Mouse (Mus musculus): ENCODE data around the gene Hnrnph3. TPM values are rescaled to one million over a fixed set of nuclear protein-coding genes. Genes with fewer than 3 reads are reported as not detected.

Hnrnph3 gene
- polyA plus RNA-seq, 1 experiment from 2014 or later, result 26.3 TPM

- no peak overlapping the region for H3K27ac ChIP-seq
- 28% methylated on average over 7 of the region's 7 CpGs for WGBS (ENCODE audit: missing documents)
- H3K79me2 ChIP-seq (ENCODE audit: inconsistent target), result no peaks in the 10 kb centered on the region
- no peaks in the 10 kb centered on the region for H3K36me3 ChIP-seq (ENCODE audit: inconsistent target)
- no peak overlapping the region for H3K4me3 ChIP-seq (ENCODE audit: inconsistent target)
Measured at GRCm38 (mm10) chr10:63051267-63051666, 27.2 kb upstream of the Hnrnph3 start.

GRCm38 (mm10) chr10:63049106-63049505, 25.1 kb upstream of the Hnrnph3 start:
- no peak overlapping the region for H3K27ac ChIP-seq
- no peaks in the 10 kb centered on the region for H3K79me2 ChIP-seq (ENCODE audit: inconsistent target)
- WGBS (ENCODE audit: missing documents), result 89% methylated on average over 1 of the region's 2 CpGs
- no peaks in the 10 kb centered on the region for H3K36me3 ChIP-seq (ENCODE audit: inconsistent target)
- H3K4me3 ChIP-seq (ENCODE audit: inconsistent target), result no peak overlapping the region

GRCm38 (mm10) chr10:63047751-63048150, 23.7 kb upstream of the Hnrnph3 start:
- Histone ChIP-seq H3K27ac (no peak overlapping the region), H3K79me2 (ENCODE audit: inconsistent target) (no peaks in the 10 kb centered on the region), H3K4me3 (ENCODE audit: inconsistent target) (no peak overlapping the region), H3K36me3 (ENCODE audit: inconsistent target) (no peaks in the 10 kb centered on the region)
- 43% methylated on average over 7 of the region's 8 CpGs for WGBS (ENCODE audit: missing documents)

- H3K27ac ChIP-seq, result no peak overlapping the region
- no peak overlapping the region for H3K4me3 ChIP-seq (ENCODE audit: inconsistent target)
- H3K36me3 ChIP-seq (ENCODE audit: inconsistent target), result no peaks in the 10 kb centered on the region
- 54% methylated on average over 3 of the region's 3 CpGs for WGBS (ENCODE audit: missing documents)
- no peaks in the 10 kb centered on the region for H3K79me2 ChIP-seq (ENCODE audit: inconsistent target)
Measured at GRCm38 (mm10) chr10:63043154-63043553, 19.1 kb upstream of the Hnrnph3 start.

GRCm38 (mm10) chr10:63039867-63040628, 16.0 kb upstream of the Hnrnph3 start:
- H3K4me3 ChIP-seq (ENCODE audit: inconsistent target), result no peak overlapping the region
- WGBS (ENCODE audit: missing documents), result 92% methylated on average over 5 of the region's 5 CpGs
- no peaks in the 10 kb centered on the region for H3K36me3 ChIP-seq (ENCODE audit: inconsistent target)
- H3K27ac ChIP-seq, result no peak overlapping the region
- no peaks in the 10 kb centered on the region for H3K79me2 ChIP-seq (ENCODE audit: inconsistent target)

- no peaks in the 10 kb centered on the region for H3K79me2 ChIP-seq (ENCODE audit: inconsistent target)
- no peak overlapping the region for H3K27ac ChIP-seq
- H3K36me3 ChIP-seq (ENCODE audit: inconsistent target), result no peaks in the 10 kb centered on the region
- WGBS (ENCODE audit: missing documents), result 91% methylated on average over 10 of the region's 14 CpGs
- H3K4me3 ChIP-seq (ENCODE audit: inconsistent target), result no peak overlapping the region
Measured at GRCm38 (mm10) chr10:63038571-63039320, 14.7 kb upstream of the Hnrnph3 start.

GRCm38 (mm10) chr10:63032956-63033355, 8.9 kb upstream of the Hnrnph3 start:
- 93% methylated on average over 3 of the region's 3 CpGs for WGBS (ENCODE audit: missing documents)
- Histone ChIP-seq H3K36me3 (ENCODE audit: inconsistent target) (no peaks in the 10 kb centered on the region), H3K4me3 (ENCODE audit: inconsistent target) (no peak overlapping the region), H3K79me2 (ENCODE audit: inconsistent target) (no peaks in the 10 kb centered on the region), H3K27ac (no peak overlapping the region)

- Histone ChIP-seq H3K36me3 (ENCODE audit: inconsistent target) (no peaks in the 10 kb centered on the region), H3K27ac (no peak overlapping the region), H3K4me3 (ENCODE audit: inconsistent target) (no peak overlapping the region), H3K79me2 (ENCODE audit: inconsistent target) (no peaks in the 10 kb centered on the region)
- 90% methylated on average over 2 of the region's 3 CpGs for WGBS (ENCODE audit: missing documents)
Measured at GRCm38 (mm10) chr10:63032267-63032666, 8.2 kb upstream of the Hnrnph3 start.

- Histone ChIP-seq H3K27ac (no peak overlapping the region), H3K36me3 (ENCODE audit: inconsistent target) (no peaks in the 10 kb centered on the region), H3K4me3 (ENCODE audit: inconsistent target) (no peak overlapping the region), H3K79me2 (ENCODE audit: inconsistent target) (no peaks in the 10 kb centered on the region)
- 96% methylated on average over 4 of the region's 4 CpGs for WGBS (ENCODE audit: missing documents)
Measured at GRCm38 (mm10) chr10:63028396-63028795, 4.4 kb upstream of the Hnrnph3 start.

- 96% methylated on average over 9 of the region's 10 CpGs for WGBS (ENCODE audit: missing documents)
- Histone ChIP-seq H3K4me3 (ENCODE audit: inconsistent target) (no peak overlapping the region), H3K27ac (no peak overlapping the region), H3K79me2 (ENCODE audit: inconsistent target) (peaks cover 5% of the 10 kb centered on the region), H3K36me3 (ENCODE audit: inconsistent target) (no peaks in the 10 kb centered on the region)
Measured at GRCm38 (mm10) chr10:63027376-63028161, 3.6 kb upstream of the Hnrnph3 start.

- WGBS (ENCODE audit: missing documents), result 95% methylated on average over 6 of the region's 6 CpGs
- Histone ChIP-seq H3K36me3 (ENCODE audit: inconsistent target) (no peaks in the 10 kb centered on the region), H3K79me2 (ENCODE audit: inconsistent target) (peaks cover 13% of the 10 kb centered on the region), H3K4me3 (ENCODE audit: inconsistent target) (no peak overlapping the region), H3K27ac (no peak overlapping the region)
Measured at GRCm38 (mm10) chr10:63026795-63027160, 2.8 kb upstream of the Hnrnph3 start.

- 91% methylated on average over 6 of the region's 8 CpGs for WGBS (ENCODE audit: missing documents)
- peaks cover 18% of the 10 kb centered on the region for H3K79me2 ChIP-seq (ENCODE audit: inconsistent target)
- H3K27ac ChIP-seq, result no peak overlapping the region
- H3K36me3 ChIP-seq (ENCODE audit: inconsistent target), result no peaks in the 10 kb centered on the region
- no peak overlapping the region for H3K4me3 ChIP-seq (ENCODE audit: inconsistent target)
Measured at GRCm38 (mm10) chr10:63026156-63026794, 2.3 kb upstream of the Hnrnph3 start.

- Histone ChIP-seq H3K79me2 (ENCODE audit: inconsistent target) (peaks cover 25% of the 10 kb centered on the region), H3K36me3 (ENCODE audit: inconsistent target) (no peaks in the 10 kb centered on the region), H3K4me3 (ENCODE audit: inconsistent target) (no peak overlapping the region), H3K27ac (no peak overlapping the region)
- 71% methylated on average over 6 of the region's 6 CpGs for WGBS (ENCODE audit: missing documents)
Measured at GRCm38 (mm10) chr10:63025491-63026011, 1.5 kb upstream of the Hnrnph3 start.

GRCm38 (mm10) chr10:63025016-63025415, 999 bp upstream of the Hnrnph3 start:
- Histone ChIP-seq H3K36me3 (ENCODE audit: inconsistent target) (no peaks in the 10 kb centered on the region), H3K4me3 (ENCODE audit: inconsistent target) (peak overlapping the region; percentile 77), H3K27ac (no peak overlapping the region; the same call in 1 of the 2 replicates), H3K79me2 (ENCODE audit: inconsistent target) (peaks cover 30% of the 10 kb centered on the region)
- WGBS (ENCODE audit: missing documents), result 23% methylated on average over 2 of the region's 2 CpGs

All from macrophage (primary cell).